Mouse (Mus musculus): ENCODE results near the gene Carmil2. TPM values are rescaled to one million over a fixed set of nuclear protein-coding genes. Genes with fewer than 3 reads are reported as not detected.

Gene Carmil2
- polyA plus RNA-seq, 1 experiment from 2014 or later: 0.26 TPM

DNA sequence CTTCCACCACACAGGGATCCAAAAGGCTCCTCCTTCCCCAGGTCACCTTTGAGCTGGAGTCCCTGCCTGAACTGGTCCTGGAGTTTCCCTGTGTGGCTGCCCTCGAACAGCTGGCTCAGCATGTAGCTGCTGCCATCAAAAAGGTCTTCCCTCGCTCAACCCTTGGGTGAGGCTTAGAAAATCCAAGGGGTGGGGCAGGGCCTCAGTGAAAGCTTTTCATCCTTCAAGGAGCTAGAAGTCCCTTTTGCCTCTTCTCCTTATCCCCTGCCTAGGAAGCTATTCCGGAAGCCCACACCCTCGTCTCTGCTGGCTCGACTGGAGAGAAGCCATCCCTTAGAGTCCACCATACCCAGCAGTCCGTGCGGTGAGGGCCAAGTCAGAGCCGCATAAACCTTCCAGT, 1.4 kb downstream of the Carmil2 start:
- DNase-seq (ENCODE audit: low spot score) (no peak), ATAC-seq (no peak)
- Histone ChIP-seq H3K4me1 (ENCODE audit: insufficient read depth, low read depth, low read length) (no peaks in the 10 kb centered on the region), H3K4me3 (ENCODE audit: low read depth, low read length) (no peak overlapping the region), H3K4me2 (replicated peaks; ENCODE audit: low read depth, low read length) (no peak overlapping the region), H3K36me3 (ENCODE audit: insufficient read depth, low read length) (0 out of 2 replicates have a peak, but pooled peaks cover 4% of the 10 kb centered on the region), H3K27me3 (replicated peaks; ENCODE audit: insufficient read depth, low read length) (no peaks in the 10 kb centered on the region), H3K9ac (replicated peaks; ENCODE audit: low read depth) (no peak overlapping the region), H3K27ac (ENCODE audit: low read length) (no peak overlapping the region), H3K9me3 (ENCODE audit: low read length) (no peaks in the 10 kb centered on the region)
- TF ChIP-seq CTCF (IDR thresholded peaks at IDR 0.05) (no peak), EP300 (IDR thresholded peaks at IDR 0.05) (no peak)
- 50% methylated on average over 8 of the region's 8 CpGs for WGBS

DNA sequence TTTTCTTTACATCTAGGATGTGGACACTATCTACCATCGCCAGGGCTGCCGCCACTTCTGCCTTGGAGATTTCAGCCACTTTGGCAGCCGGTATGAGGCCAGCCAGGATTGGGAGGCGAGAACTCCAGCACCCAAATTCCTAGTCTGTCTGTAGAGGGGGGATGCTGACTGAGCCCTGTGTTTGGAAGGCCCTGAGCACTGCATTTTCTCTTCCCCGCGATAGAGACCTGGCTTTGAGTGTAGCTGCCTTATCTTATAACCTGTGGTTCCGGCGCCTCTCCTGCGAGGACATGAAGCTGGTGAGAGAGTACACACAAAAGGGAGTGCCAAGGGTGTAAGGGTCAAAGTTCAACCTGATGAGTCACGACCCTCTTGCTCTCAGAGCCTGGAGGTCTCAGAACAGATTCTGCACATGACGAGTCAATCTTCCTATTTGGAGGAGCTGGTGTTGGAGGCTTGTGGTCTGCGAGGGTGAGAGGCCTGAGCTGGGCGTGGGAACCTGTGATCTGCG, 2.2 kb downstream of the Carmil2 start:
- WGBS: 52% methylated on average over 14 of the region's 14 CpGs
- Histone ChIP-seq H3K36me3 (ENCODE audit: insufficient read depth, low read length) (no peaks in the 10 kb centered on the region), H3K4me2 (replicated peaks; ENCODE audit: low read depth, low read length) (no peak overlapping the region), H3K9me3 (ENCODE audit: low read length) (no peaks in the 10 kb centered on the region), H3K4me1 (ENCODE audit: insufficient read depth, low read depth, low read length) (no peaks in the 10 kb centered on the region), H3K27me3 (replicated peaks; ENCODE audit: insufficient read depth, low read length) (no peaks in the 10 kb centered on the region), H3K9ac (replicated peaks; ENCODE audit: low read depth) (no peak overlapping the region), H3K4me3 (ENCODE audit: low read depth, low read length) (no peak overlapping the region), H3K27ac (ENCODE audit: low read length) (no peak overlapping the region)
- ATAC-seq: no peak
- no peak for DNase-seq (ENCODE audit: low spot score)
- no peak for TF ChIP-seq CTCF (IDR thresholded peaks at IDR 0.05)
- TF ChIP-seq EP300 (IDR thresholded peaks at IDR 0.05): no peak

DNA sequence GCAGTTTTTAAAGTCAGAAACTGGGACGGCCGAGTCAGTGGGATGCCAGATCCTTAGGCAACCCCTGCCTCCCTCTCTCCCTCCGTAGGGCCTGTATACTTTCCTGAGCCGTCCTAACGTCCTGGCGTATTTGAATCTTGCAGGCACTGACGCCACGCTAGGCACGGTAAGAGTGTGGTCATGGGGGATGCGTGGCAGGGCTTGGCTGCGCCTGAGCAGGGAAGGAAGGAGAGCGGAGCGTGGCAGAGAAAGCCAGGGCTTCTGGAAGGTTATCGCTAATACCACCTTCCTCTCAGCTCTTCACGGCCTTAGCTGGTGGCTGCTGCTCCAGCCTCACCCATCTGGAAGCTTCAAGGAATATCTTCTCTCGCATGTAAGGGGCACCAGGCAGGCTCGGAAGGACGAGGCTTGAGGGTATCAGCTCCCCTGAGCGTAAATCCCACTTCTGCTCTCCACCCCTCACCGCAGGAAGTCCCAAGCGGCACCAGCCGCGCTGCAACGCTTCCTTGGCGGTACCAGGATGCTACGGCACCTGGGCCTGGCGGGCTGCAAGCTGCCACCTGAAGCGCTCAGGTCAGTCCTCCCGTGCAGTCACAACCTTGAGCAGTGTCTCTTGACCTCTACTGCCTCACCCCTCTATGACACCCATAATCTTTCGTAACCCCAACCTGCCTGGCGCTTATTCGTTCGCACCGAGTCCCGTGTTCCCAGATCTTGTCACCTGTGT, 3.3 kb downstream of the Carmil2 start:
- 63% methylated on average over 35 of the region's 35 CpGs for WGBS
- H3K9ac ChIP-seq (replicated peaks; ENCODE audit: low read depth): no peak overlapping the region
- no peak overlapping the region for H3K27ac ChIP-seq (ENCODE audit: low read length)
- H3K36me3 ChIP-seq (ENCODE audit: insufficient read depth, low read length): no peaks in the 10 kb centered on the region
- TF ChIP-seq EP300 (IDR thresholded peaks at IDR 0.05) (no peak), CTCF (IDR thresholded peaks at IDR 0.05) (no peak)
- ATAC-seq: no peak
- no peaks in the 10 kb centered on the region for H3K27me3 ChIP-seq (replicated peaks; ENCODE audit: insufficient read depth, low read length)
- H3K4me3 ChIP-seq (ENCODE audit: low read depth, low read length): no peak overlapping the region
- DNase-seq (ENCODE audit: low spot score): no peak
- H3K9me3 ChIP-seq (ENCODE audit: low read length): no peaks in the 10 kb centered on the region
- peaks cover 6% of the 10 kb centered on the region; the same call in 1 of the 2 replicates for H3K4me1 ChIP-seq (ENCODE audit: insufficient read depth, low read depth, low read length)
- H3K4me2 ChIP-seq (replicated peaks; ENCODE audit: low read depth, low read length): no peak overlapping the region

GRCm38 (mm10) chr8:105689983-105690360, 3.9 kb downstream of the Carmil2 start:
- WGBS: 88% methylated on average over 9 of the region's 9 CpGs
- Histone ChIP-seq H3K4me3 (ENCODE audit: low read depth, low read length) (no peak overlapping the region), H3K9me3 (ENCODE audit: low read length) (no peaks in the 10 kb centered on the region), H3K4me2 (replicated peaks; ENCODE audit: low read depth, low read length) (no peak overlapping the region), H3K36me3 (ENCODE audit: insufficient read depth, low read length) (no peaks in the 10 kb centered on the region), H3K27ac (ENCODE audit: low read length) (no peak overlapping the region), H3K4me1 (ENCODE audit: insufficient read depth, low read depth, low read length) (peaks cover 6% of the 10 kb centered on the region; the same call in 1 of the 2 replicates), H3K27me3 (replicated peaks; ENCODE audit: insufficient read depth, low read length) (no peaks in the 10 kb centered on the region), H3K9ac (replicated peaks; ENCODE audit: low read depth) (no peak overlapping the region)
- DNase-seq (ENCODE audit: low spot score) (no peak), ATAC-seq (no peak)
- TF ChIP-seq EP300 (IDR thresholded peaks at IDR 0.05): no peak
- no peak for TF ChIP-seq CTCF (IDR thresholded peaks at IDR 0.05)

GRCm38 (mm10) chr8:105690978-105691377, 4.9 kb downstream of the Carmil2 start:
- Histone ChIP-seq H3K27ac (ENCODE audit: low read length) (no peak overlapping the region), H3K4me2 (replicated peaks; ENCODE audit: low read depth, low read length) (no peak overlapping the region), H3K4me1 (ENCODE audit: insufficient read depth, low read depth, low read length) (peaks cover 6% of the 10 kb centered on the region; the same call in 1 of the 2 replicates), H3K9me3 (ENCODE audit: low read length) (no peaks in the 10 kb centered on the region), H3K36me3 (ENCODE audit: insufficient read depth, low read length) (no peaks in the 10 kb centered on the region), H3K9ac (replicated peaks; ENCODE audit: low read depth) (no peak overlapping the region), H3K27me3 (replicated peaks; ENCODE audit: insufficient read depth, low read length) (no peaks in the 10 kb centered on the region), H3K4me3 (ENCODE audit: low read depth, low read length) (no peak overlapping the region)
- TF ChIP-seq EP300 (IDR thresholded peaks at IDR 0.05): no peak
- 75% methylated on average over 12 of the region's 14 CpGs for WGBS
- no peak for DNase-seq (ENCODE audit: low spot score)
- ATAC-seq: no peak

- Histone ChIP-seq H3K27ac (ENCODE audit: low read length) (no peak overlapping the region), H3K36me3 (ENCODE audit: insufficient read depth, low read length) (peaks cover 6% of the 10 kb centered on the region; the same call in 1 of the 2 replicates), H3K4me2 (replicated peaks; ENCODE audit: low read depth, low read length) (no peak overlapping the region), H3K4me3 (ENCODE audit: low read depth, low read length) (no peak overlapping the region), H3K27me3 (replicated peaks; ENCODE audit: insufficient read depth, low read length) (no peaks in the 10 kb centered on the region), H3K9me3 (ENCODE audit: low read length) (no peaks in the 10 kb centered on the region), H3K9ac (replicated peaks; ENCODE audit: low read depth) (no peak overlapping the region), H3K4me1 (ENCODE audit: insufficient read depth, low read depth, low read length) (peaks cover 6% of the 10 kb centered on the region; the same call in 1 of the 2 replicates)
- no peak for TF ChIP-seq CTCF (IDR thresholded peaks at IDR 0.05)
- TF ChIP-seq EP300 (IDR thresholded peaks at IDR 0.05): no peak
- WGBS: 92% methylated on average over 11 of the region's 11 CpGs
- ATAC-seq (no peak), DNase-seq (ENCODE audit: low spot score) (no peak)
These were observed 6.5 kb downstream of the Carmil2 start for GRCm38 (mm10) chr8:105692449-105693182.

Data from lung, postnatal 0 days (tissue).